Mouse (Mus musculus) T-helper 1 cell (primary cell): ENCODE results near the gene Hdgfl2.
"Not testable (repeated sequence)": the region's sequence is repeated elsewhere in the genome, so short reads cannot be mapped to it uniquely, and the experiment has no call there.

Experiments used
- in situ Hi-C: fragments of 300-600 bp; cut with MboI, MseI; formaldehyde crosslinking; loops from one replicate; pipeline ENCODE4 v1.15.1; 2025; ENCODE audit warnings: high pct_unique_total_duplicates

The Hdgfl2 gene

DNA sequence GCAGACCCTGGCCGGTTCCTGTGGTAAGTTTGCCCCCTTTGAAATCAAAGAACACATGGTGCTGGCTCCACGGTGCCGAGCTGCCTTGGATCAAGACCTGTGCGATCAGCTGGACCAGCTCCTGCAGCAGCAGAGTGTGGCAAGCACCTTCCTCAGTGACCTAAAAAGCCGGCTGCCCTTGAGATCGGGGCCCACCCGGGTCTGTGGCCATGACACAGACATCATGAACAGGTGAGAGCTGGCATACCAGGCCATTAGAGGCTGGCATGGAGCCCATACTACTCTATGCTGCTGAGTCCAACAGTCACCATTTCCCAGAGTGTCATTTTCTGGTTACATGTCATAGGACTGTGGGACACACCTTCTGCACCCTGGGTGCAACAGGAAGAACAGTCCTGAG is 17.4 kb upstream of the Hdgfl2 start:
- in situ Hi-C loops, result no loop called here

DNA sequence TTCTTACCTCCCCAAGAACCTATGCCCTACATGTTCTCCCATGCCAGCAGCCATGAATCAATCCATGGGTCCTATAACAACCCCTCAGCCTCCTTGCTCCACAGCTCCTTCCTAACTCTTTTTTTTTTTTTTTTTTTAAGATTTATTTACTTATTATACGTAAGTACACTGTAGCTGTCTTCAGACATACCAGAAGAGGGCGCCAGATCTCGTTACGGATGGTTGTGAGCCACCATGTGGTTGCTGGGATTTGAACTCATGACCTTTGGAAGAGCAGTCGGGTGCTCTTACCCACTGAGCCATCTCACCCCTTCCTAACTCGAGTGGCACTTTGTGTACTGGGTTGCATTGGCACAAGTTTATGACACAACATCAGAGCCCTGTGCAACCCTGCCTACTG is 13.7 kb upstream of the Hdgfl2 start:
- in situ Hi-C loops, result not testable (repeated sequence)

DNA sequence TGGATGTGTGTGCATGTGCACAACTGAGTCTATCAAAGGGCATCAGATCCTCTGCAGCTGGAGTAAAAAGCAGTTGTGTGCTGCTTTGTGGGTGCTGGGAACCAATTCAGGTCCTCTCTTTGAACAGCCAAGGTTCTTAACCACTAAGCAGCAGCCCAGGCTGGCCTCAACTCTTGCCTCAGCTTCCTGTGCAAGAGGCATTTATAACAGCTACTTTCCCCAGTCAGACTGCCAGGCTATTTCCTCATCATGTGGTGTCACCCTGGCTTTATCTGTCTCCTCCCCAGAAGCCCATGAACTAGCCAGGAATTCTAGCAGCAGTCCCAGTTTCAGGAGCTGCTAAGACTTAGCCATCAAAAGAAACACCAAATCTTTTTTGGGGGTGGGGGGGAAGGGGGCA is 13.0 kb upstream of the Hdgfl2 start:
- in situ Hi-C loops, result no loop called here

DNA sequence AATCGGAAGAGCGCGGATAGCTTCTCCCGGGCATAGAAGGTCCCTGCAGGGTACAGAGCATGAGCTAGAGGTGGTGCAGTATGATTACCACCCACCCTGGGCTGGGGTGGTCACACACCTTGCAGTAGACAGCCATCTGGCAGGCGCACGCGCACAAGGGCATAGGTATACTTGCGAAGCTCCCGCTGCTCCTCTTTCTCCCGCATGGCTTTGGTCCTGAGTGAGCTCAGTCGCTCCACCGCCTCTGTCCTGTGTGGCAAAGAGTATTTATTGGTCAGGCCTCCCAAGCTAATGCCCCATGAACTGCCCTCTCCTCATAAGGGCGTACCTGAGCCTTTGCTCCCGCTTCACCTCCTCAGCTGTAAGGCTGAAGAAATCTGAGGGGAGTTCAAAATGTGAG is 10.4 kb upstream of the Hdgfl2 start:
- in situ Hi-C loops, result no loop called here

DNA sequence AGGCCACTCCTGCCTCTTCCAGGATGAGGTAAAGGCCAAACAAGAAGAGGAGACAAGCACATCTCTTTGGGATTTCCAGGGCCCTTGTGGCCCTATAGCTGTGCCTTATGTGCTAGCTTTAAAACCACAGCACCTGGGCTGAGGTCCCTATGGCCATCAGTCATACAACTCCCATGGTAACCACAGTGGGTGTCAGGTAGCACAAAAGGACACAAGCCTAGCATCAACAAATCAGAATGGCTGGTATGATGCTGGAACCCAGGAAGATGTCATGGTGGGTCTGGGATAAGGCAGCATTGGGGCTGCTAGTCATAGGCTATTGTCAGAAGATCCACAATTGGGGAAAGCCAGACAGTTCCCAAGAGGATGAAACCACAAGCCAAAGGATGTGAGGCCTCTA is 8.3 kb upstream of the Hdgfl2 start:
- in situ Hi-C loops, result no loop called here

DNA sequence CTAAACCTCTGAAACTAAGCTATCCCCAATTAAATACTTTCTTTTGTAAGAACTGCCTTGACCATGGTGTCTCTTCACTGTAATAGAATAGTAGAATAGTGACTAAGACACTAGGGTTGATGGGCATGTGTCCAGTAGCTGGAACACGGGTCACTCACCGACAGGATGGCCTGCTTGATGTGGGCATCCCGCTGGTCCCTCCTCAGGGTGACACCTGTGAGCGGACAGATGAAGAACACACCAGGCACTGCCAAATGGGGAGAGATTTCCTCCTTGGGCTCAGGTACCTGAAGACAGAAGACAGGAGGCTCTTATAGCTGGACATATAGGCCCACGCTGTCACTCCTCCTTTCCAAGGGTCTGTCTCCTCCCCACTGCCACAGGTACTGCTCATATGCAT is 7.2 kb upstream of the Hdgfl2 start:
- in situ Hi-C loops, result no loop called here

DNA sequence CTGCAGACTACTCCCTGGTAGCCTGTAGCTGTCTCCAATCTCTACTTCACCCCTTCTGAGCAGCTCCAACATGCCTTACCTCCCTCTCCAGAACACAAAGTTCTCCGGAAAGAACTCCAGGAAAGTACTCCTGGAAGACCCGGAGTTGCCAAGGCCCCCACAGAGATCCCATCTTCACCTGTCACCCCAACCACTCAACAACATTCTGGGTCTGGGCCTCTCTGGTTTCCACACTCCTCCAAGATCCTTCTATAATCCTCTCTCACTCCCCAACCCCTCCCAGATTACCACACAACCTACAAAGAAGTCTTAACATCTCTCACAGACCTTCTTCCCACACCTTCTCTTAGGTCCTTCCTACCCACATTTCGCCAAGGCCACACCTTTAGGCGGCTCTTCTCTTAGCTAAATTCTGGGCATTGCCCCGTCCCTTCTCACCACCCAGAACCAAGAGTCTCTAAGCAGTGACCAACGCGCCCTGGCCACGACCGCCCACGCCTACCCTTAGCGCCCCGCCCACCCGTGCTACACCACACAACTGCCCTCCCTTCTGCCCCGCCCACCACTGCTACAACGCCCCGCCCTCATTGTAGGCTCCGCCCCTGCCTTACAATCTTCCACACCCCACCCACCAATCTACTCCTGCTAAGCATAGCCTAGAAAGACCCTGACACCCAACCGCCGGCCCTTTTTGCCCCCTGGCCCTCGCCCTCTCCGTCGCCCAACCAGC is 5.2 kb upstream of the Hdgfl2 start:
- in situ Hi-C loops, result no loop called here

DNA sequence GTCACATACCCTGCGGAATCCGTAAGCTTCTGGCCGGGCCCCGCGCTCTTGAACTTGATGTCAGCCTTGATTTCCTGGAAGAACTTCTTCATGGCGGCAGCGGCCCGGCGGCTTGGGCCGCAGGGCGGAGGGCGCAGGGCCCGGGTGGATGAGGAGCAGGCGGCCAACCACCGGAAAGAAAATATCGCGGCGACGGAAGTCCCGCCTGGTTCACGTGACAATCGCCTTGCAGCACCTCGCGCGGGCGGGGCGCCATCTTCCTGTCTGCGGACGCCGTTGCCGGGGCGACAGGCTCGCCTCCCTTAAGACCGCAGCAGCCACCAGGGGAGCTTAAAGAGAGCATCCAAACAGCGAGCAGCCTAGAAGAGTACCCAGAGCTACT is 4.6 kb upstream of the Hdgfl2 start, which contains the start of gene Ubxn6:
Gene Ubxn6, minus strand, starts transcription at position 202 of the 382 bp plus-strand sequence.
- in situ Hi-C loops, result no loop called here

DNA sequence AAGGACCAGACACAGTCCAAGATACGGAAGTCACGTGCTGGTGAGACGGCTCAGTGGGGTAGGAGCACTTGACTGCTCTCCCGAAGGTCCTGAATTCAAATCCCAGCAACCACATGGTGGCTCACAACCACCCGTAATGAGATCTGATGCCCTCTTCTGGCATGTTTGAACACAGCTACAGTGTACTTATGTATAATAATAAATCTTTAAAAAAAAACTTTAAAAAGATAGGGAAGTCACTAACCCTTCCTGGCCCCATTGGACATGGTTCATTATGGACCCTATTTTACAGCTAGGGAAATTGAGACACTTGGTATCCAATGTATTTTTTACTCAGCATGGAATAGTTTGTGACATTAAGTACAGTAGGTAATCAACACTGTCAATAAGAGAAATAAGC is 1.9 kb upstream of the Hdgfl2 start:
- in situ Hi-C loops, result no loop called here

DNA sequence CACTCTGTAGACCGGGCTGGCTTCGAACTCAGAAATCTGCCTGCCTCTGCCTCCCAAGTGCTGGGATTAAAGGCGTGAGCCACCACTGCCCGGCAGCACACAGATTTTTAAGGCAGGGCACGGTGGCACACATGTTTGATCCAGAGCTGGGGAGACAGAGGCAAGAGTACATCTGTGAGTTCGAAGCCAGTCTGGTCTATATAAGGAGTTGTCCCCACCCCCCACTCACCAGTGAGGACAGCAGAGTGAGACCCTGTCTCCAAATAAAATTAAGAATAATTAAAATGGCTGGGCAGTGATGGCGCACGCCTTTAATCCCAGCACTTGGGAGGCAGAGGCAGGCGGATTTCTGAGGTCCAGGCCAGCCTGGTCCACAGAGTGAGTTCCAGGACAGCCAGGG is 1.1 kb upstream of the Hdgfl2 start:
- in situ Hi-C loops, result not testable (repeated sequence)

DNA sequence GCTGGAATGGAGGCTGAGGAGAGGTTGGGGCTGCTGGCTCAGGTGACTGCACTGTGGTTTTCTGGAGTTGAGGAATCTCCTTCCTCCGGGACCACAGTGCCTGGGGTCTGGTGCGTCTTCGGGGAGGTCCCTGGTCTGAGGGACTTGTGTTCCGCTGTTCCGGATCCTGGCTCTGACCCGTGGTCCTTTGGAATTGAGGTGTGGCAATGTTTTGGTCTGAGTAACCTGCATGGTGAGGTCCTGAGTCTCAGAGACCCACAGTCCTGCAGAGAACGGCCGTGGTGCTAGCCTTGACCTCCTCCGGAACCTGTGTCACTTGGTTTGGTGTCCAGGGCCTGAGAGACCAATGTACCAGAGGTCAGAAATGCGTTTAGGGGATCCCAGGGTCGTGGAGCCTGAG is 487 bp downstream of the Hdgfl2 start:
- in situ Hi-C loops, result no loop called here

DNA sequence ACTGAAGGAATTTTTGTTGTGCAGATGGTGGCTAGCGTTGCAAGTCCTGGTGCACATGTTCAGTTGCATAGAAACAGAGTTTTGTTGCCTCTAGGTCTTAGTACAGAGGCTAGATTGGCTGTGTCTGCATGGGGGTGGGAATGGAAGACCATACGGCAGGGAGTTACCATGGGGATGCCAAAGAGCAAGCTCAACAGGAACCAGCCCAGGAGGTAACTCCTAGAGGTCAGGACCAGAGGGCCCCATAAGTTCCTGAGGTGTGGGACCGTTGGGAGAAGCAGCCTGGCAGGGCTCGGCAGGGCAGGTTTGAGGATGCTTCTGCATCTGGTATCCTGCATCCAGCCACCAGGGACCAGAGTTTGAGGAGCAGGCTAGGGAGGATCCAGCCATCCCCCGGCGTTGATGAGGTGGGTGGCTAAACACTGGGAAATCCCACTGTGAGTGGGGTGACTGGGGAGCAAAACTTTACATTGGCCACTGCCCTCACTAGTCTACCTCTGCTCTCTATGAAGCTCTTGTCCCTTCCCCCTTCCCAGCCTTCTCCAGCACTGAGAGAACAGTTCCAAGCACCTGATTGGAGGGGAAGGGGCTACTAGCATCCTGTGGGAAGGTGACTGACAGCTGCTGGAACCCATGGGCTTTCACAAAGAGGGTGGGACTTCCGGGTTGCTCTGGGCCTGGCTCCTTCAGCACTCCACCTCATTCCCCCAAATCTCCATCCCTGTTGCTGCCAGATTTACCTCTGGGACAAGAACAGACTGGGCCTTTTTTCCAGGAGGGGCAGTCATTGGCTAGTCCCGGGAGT is 1.5 kb downstream of the Hdgfl2 start:
- in situ Hi-C loops, result no loop called here

DNA sequence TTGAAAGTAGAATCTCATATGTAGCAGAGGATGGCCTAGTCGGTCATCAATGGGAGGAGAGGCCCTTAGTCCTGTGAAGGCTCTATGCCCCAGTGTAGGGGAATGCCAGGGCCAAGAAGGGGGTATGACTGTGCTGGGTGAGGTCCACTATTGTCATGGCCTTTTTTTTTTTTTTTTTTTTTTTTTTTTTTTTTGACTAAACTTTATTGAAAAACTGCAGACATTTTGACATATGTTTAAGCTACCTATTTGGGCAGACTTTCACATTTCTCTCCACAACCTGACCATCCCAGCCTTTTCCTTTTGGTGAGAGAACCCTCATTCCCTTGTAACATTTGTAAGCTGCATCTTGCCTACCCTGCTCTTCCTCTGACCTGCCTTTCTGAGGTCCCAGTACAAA is 12.9 kb downstream of the Hdgfl2 start:
- in situ Hi-C loops, result no loop called here

DNA sequence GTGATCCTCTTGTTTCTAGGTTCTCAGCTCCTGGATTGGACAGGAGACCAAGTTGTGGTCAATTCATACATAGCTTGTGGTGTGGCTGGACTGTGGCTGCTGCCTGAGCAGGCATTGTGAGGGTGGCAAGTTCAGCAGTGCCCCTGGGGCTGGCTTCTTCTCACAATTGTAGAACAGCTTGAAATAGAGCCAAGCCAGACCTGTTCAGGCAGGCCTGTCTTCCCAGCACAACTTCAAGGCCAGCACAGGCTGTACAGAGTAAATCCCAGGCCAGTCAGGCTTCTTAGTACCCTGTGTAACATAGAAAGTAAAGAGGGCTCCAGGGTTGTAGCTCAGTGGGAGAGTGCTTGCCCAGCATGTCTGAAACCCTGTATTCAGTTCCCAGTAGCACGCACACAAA is 13.4 kb downstream of the Hdgfl2 start:
- in situ Hi-C loops, result no loop called here

DNA sequence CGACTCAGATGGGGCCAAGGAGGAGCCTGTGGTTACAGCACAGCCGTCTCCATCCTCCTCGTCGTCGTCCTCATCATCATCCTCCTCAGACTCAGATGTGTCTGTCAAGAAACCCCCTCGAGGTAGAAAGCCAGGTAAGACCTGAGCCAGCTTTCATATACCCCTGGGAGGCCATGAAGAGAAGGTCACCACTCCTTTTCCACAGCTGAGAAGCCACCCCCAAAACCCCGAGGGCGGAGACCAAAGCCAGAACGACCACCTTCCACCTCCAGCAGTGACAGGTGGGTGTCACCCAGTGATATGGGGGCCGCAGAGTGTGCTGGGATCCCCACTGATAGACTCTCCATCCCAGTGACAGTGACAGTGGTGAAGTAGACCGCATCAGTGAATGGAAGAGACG is 17.4 kb downstream of the Hdgfl2 start:
- in situ Hi-C loops, result no loop called here

DNA sequence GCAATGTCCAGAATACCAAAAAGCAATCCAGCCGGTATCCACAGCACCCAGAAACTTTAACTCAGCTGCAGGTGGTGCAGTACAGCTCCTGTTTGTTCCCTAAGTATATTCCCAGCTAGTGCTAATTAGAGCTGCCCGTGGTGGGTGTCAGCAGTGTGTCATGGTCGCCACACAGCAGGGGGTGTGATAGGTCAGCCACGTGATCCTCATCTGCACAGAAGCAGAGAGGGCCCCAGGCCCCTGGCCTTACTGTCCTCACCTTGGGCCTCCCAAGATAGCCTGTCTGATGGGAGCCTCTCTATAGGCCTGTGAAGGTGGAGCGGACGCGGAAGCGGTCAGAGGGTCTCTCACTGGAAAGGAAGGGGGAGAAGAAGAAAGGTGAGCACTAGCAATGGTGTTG is 18.7 kb downstream of the Hdgfl2 start:
- in situ Hi-C loops, result no loop called here

DNA sequence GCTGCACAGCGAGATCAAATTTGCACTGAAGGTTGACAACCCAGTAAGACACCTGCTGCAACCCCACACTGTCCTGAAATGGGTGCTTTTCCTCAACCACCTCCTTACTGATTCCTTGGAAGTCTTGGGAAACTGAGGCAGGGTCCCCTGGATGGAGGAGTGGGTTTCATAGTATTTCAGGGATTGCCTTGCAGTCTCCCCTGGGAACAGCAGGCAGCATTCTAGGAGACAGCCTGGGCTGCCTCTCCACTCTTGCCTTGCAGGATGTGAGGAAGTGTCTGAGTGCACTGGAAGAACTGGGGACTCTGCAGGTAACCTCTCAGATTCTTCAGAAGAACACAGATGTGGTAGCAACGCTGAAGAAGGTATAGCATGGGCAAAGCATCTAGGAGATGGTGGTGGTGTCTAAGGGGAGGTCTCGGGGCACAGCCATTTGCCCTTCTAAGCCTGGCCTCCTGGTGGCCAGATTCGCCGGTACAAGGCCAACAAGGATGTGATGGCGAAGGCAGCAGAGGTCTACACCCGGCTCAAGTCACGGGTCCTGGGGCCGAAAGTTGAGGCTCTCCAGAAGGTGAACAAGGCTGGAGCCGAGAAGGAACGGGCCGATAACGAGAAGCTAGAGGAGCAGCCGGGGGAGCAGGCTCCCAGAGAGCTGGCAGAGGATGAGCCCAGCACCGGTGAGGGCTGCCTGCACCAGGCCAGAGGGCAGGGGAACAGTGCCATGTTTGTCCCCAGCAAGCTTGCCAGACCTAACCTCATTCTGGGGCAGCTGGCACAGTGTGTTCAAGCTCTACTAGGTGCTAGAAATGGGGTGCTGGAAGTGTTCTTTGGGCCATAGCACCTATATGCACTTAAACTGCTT is 19.5 kb downstream of the Hdgfl2 start:
- in situ Hi-C loops, result no loop called here

DNA sequence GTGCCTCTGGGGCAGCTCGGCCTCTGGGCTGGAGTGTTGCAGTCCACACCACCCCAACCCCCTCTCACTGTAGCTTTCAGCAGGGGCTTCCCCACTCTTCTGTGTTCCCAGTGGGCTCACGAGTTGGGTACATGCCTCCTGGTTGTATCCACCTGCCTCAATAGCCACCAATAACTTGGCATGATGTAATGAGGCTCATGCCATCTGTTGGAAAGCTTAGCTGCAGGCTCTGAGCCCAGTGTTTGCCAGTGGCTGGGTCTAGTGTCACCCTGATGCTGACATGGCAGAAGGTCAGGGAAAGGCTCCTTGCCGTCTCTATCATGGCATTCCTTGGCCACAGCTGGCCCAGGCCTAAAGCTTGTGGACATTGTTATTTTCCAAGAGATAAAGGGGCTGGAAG is 21.4 kb downstream of the Hdgfl2 start:
- in situ Hi-C loops, result no loop called here

DNA sequence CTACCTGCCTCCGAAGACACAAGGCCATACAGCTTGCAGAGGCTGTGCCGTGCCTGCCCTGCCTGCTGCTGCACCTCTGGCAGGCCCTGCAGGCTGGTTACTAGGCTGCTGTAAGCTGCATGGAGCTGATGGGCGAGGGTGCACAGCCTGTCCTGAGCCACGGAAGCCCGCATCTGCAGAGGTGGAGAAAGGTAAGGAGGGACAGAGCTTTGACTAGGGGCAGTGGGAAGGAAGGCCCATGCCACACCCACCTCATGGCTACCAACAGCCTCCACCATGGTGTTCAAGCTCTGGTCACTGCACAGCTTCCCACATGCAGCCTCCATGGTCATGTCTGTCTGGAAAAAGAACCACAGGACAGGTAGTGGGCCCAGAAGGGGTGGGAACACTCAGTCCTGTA is 22.7 kb downstream of the Hdgfl2 start:
- in situ Hi-C loops, result no loop called here

DNA sequence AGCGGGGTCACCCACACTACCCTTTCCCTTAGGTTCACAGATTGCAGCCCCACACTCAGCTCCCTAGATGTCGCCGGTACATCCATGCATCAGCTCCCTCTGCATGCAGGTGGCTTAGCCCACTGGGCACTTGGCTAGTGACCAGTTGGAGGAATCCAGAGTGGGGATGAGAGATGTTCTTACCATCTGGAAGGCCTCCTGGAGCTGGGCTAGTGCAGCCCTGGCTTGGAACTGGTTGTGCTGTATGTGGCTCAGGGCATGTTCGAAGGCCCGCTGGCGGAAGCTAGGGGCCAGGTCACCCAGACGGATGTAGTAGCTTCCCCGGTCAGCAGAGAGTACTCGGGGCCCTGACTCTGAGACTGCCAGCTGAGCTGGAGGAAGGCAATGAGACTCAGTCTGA is 23.5 kb downstream of the Hdgfl2 start:
- in situ Hi-C loops, result no loop called here

DNA sequence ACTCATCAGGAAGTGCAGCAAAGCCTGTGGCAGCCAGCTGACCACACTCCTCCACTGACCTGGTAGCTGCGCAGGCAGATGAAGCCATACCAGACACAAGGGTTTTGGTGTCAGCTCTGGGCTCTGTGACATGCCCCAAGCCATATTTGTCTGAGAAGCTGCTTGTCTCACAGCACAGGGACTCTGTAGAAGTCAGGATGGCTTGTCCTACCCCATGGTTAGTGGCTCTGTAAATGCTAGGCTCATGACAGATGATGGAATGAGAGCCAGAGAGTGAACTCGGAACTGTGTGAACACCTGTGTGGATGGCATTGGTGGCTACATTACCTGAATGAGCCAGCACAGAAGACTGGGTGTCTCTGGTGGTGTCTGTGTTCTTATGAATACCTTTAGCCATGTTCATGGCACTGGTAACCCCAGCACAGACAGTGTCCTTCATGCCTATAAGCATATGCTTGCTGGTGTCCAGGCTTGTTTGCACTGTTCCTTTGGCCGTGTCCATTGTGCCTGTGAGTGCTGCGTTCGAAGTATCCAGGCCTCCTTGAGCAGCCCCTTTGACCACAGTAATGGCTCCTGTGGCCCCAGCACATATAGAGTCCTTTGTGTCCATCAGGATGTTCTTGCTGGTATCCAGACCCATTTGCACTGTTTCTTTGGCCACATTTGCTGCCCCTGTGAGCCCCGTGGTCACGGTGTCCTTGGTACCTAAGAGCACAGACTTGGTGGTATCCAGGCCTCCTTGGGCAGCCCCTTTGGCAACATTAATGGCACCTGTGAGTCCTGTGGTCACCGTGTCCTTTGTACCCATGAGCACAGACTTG is 24.2 kb downstream of the Hdgfl2 start:
- in situ Hi-C loops, result no loop called here

DNA sequence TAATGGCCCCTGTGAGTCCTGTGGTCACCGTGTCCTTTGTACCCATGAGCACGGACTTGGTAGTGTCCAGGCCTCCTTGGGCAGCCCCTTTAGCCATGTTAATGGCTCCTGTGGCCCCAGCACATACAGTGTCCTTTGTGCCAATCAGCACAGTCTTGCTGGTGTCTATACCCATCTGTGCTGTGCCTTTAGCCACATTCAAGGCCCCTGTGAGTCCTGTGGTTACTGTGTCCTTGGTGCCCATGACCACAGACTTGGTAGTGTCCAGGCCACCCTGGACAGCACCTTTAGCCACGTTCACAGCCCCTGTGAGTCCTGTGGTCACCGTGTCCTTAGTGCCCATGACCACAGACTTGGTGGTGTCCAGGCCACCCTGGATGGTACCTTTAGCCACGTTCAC is 25.4 kb downstream of the Hdgfl2 start:
- in situ Hi-C loops, result not testable (repeated sequence)
